Mouse (Mus musculus): ENCODE measurements around the gene Mapk11. TPM values are rescaled to one million over a fixed set of nuclear protein-coding genes. Genes with fewer than 3 reads are reported as not detected.
A peak's percentile ranks its signal among the peaks of the same experiment; 100 is the strongest.

The Mapk11 gene
- polyA plus RNA-seq, 1 experiment from 2014 or later = 7.4 TPM

DNA sequence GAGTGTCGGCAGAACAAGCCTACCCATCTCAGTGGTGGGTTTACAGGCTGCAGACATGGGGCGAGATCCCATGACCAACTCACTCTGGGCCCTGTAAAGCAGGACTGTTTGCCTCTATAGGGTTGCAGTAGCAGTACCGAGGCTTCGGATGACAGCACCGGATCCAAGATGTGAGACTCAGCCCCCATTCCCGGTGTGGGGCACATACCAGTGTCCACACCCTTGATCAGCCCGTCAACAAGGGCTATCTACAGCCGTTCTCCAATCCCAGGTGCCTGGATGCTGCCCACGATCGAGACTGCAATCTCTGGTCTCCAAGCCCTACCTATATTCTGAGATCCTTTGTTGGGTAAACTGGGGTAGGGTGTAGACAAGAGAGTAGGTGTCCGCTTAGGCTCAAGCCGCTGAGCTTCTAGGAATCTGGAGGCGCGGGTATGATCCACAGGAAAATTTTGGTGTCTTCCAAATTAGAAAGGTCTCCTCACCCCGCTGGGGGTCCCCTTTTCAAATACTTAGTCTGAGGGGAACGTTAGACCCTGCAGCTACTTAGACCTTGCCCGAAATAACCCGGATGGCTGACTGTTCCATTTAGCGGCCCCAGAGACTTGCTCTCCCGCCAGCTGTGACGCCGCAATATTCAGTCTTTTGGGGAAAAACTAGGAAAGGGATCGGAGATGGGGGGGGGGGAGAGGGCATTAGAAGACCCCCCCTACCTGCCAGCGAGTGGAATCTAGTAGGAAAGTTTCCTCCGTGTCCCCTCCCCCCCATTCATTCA, 745 bp downstream of the Mapk11 start:
- H3K27ac ChIP-seq (ENCODE audit: low read depth) = no peak overlapping the region
- WGBS = 9% methylated on average over 25 of the region's 25 CpGs

DNA sequence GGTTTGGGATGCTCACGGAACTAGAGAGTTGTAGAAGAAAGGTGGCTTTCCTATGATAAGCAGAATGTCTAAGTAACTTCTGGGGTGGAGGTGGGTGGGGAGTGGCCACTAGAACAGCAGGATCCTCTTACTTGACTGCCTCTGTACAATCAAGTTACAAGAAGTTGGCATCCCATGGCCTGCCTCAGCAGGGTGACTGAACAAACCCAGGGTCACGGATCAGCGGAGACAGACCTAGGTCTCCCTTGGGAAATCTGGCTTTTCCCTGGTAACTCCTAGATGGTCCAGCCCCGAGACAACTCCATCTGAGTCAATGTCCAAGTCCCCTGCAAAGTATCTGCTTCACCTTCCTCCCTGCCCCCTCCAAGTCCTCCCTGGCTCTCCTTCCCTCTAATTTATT, 1.5 kb downstream of the Mapk11 start:
- Histone ChIP-seq H3K4me2 (ENCODE audit: low read length) (no peak overlapping the region), H3K9ac (ENCODE audit: low read length) (no peak overlapping the region), H3K4me3 (ENCODE audit: low read depth, low read length) (no peak overlapping the region), H3K27me3 (replicated peaks; ENCODE audit: control insufficient read depth, insufficient read depth, low read length) (peaks cover 50% of the 10 kb centered on the region), H3K4me1 (replicated peaks; ENCODE audit: control insufficient read depth, insufficient read depth, low read length) (peaks cover 11% of the 10 kb centered on the region), H3K27ac (ENCODE audit: low read depth) (no peak overlapping the region), H3K36me3 (ENCODE audit: control insufficient read depth, insufficient read depth, low read length) (no peaks in the 10 kb centered on the region), H3K9me3 (ENCODE audit: control insufficient read depth, low read length) (no peaks in the 10 kb centered on the region)
- 56% methylated on average over 4 of the region's 4 CpGs for WGBS
- ATAC-seq (replicated peaks; ENCODE audit: low FRiP score, low TSS enrichment, low read depth) (no peak), DNase-seq (ENCODE audit: low spot score) (no peak)

More for the DNA sequence above, 745 bp downstream of the Mapk11 start:
- Histone ChIP-seq H3K9ac (ENCODE audit: low read length) (peak overlapping the region; percentile 51), H3K9me3 (ENCODE audit: control insufficient read depth, low read length) (no peaks in the 10 kb centered on the region), H3K4me2 (ENCODE audit: low read length) (peak overlapping the region; percentile 97), H3K4me1 (replicated peaks; ENCODE audit: control insufficient read depth, insufficient read depth, low read length) (peaks cover 11% of the 10 kb centered on the region), H3K36me3 (ENCODE audit: control insufficient read depth, insufficient read depth, low read length) (peaks cover 4% of the 10 kb centered on the region), H3K27me3 (replicated peaks; ENCODE audit: control insufficient read depth, insufficient read depth, low read length) (peaks cover 44% of the 10 kb centered on the region), H3K4me3 (ENCODE audit: low read depth, low read length) (peak overlapping the region; percentile 69)
- DNase-seq (ENCODE audit: low spot score) = peak; percentile 67
- no peak for ATAC-seq (replicated peaks; ENCODE audit: low FRiP score, low TSS enrichment, low read depth)

DNA sequence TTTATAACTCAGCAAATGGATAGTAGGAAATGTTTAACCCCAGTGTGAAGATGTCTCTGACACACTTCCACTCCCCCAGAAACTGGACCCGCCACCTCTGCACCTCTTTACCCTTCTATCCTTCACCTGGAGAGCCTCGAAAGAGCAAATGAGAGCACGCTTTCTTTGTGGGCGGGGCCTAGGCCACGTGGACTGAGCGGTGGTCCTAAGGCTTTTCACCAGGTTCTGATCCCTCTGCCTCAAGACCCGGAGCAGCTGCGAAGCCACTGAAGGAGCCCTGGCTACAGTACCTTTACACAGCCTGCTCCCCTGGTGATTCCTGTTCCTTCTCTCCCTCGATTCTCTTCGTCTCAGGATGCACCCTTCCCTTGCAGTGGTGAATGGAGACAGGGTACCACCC, 2.0 kb downstream of the Mapk11 start:
- Histone ChIP-seq H3K9me3 (ENCODE audit: control insufficient read depth, low read length) (no peaks in the 10 kb centered on the region), H3K4me3 (ENCODE audit: low read depth, low read length) (no peak overlapping the region), H3K4me2 (ENCODE audit: low read length) (peak overlapping the region; percentile 47), H3K9ac (ENCODE audit: low read length) (no peak overlapping the region), H3K4me1 (replicated peaks; ENCODE audit: control insufficient read depth, insufficient read depth, low read length) (peaks cover 11% of the 10 kb centered on the region), H3K36me3 (ENCODE audit: control insufficient read depth, insufficient read depth, low read length) (no peaks in the 10 kb centered on the region), H3K27ac (ENCODE audit: low read depth) (no peak overlapping the region), H3K27me3 (replicated peaks; ENCODE audit: control insufficient read depth, insufficient read depth, low read length) (peaks cover 53% of the 10 kb centered on the region)
- DNase-seq (ENCODE audit: low spot score) = no peak
- ATAC-seq (replicated peaks; ENCODE audit: low FRiP score, low TSS enrichment, low read depth) = no peak
- WGBS = 25% methylated on average over 10 of the region's 10 CpGs

- DNase-seq (ENCODE audit: low spot score) (no peak), ATAC-seq (replicated peaks; ENCODE audit: low FRiP score, low TSS enrichment, low read depth) (no peak)
- H3K27ac ChIP-seq (ENCODE audit: low read depth) = no peak overlapping the region
- no peaks in the 10 kb centered on the region for H3K36me3 ChIP-seq (ENCODE audit: control insufficient read depth, insufficient read depth, low read length)
- H3K27me3 ChIP-seq (replicated peaks; ENCODE audit: control insufficient read depth, insufficient read depth, low read length) = peaks cover 53% of the 10 kb centered on the region
- H3K4me2 ChIP-seq (ENCODE audit: low read length) = peak overlapping the region; percentile 47
- H3K4me3 ChIP-seq (ENCODE audit: low read depth, low read length) = peak overlapping the region; percentile 25
- H3K9ac ChIP-seq (ENCODE audit: low read length) = no peak overlapping the region
- 10% methylated on average over 16 of the region's 16 CpGs for WGBS
- no peaks in the 10 kb centered on the region for H3K9me3 ChIP-seq (ENCODE audit: control insufficient read depth, low read length)
- peaks cover 11% of the 10 kb centered on the region for H3K4me1 ChIP-seq (replicated peaks; ENCODE audit: control insufficient read depth, insufficient read depth, low read length)
Measured at GRCm38 (mm10) chr15:89147024-89147423, 2.4 kb downstream of the Mapk11 start.

DNA sequence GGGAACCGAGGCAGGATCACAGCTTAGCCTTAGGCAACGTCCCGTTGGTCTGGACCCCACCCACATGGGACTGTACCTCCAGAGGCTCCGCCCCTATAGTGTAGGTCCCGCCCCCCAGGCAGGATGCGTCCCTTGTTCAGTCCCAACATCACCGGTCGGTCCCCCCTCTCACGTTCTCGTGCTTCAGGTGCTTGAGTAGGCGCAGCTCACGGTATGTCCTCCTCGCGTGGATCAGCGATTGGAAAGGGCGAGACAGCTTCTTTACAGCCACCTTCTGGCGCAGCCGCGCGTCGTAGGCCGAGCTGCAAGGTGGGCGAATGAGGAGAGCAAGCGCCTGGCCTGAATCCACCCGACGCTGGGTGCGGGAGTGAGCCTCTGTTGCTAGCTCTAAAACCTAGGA, 2.9 kb downstream of the Mapk11 start:
- 2% methylated on average over 27 of the region's 27 CpGs for WGBS
- peak; percentile 69 for DNase-seq (ENCODE audit: low spot score)
- Histone ChIP-seq H3K9ac (ENCODE audit: low read length) (no peak overlapping the region), H3K36me3 (ENCODE audit: control insufficient read depth, insufficient read depth, low read length) (no peaks in the 10 kb centered on the region), H3K4me1 (replicated peaks; ENCODE audit: control insufficient read depth, insufficient read depth, low read length) (peaks cover 11% of the 10 kb centered on the region), H3K4me3 (ENCODE audit: low read depth, low read length) (peak overlapping the region; percentile 25), H3K27me3 (replicated peaks; ENCODE audit: control insufficient read depth, insufficient read depth, low read length) (peaks cover 57% of the 10 kb centered on the region), H3K4me2 (ENCODE audit: low read length) (peak overlapping the region; percentile 47), H3K9me3 (ENCODE audit: control insufficient read depth, low read length) (no peaks in the 10 kb centered on the region), H3K27ac (ENCODE audit: low read depth) (no peak overlapping the region)
- peak; percentile 44; the same call in 1 of the 2 replicates for ATAC-seq (replicated peaks; ENCODE audit: low FRiP score, low TSS enrichment, low read depth)

DNA sequence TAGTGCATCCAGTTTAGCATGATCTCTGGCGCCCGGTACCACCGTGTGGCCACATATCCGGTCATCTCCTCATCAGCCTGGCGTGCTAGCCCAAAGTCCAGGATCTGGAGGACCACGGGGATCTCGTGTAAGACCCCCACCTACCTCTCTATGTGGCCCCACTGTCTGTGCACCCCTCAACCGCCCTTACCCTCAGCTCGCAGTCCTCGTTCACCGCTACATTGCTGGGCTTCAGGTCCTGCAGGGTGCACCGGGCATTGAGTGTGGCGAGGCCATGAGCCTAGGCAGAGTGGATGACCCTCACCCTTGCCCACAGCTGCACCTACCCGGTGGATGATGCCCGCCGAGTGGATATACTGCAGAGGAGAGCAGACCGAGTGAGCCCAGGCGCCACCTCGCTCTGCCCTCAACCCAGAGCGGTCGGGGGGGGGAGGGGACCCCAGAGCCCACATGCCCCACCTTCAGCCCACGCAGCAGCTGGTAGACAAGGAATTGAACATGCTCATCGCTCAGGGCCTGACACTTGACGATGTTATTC, 3.5 kb downstream of the Mapk11 start:
- no peak for DNase-seq (ENCODE audit: low spot score)
- Histone ChIP-seq H3K9ac (ENCODE audit: low read length) (no peak overlapping the region), H3K4me1 (replicated peaks; ENCODE audit: control insufficient read depth, insufficient read depth, low read length) (peaks cover 11% of the 10 kb centered on the region), H3K4me2 (ENCODE audit: low read length) (no peak overlapping the region), H3K27me3 (replicated peaks; ENCODE audit: control insufficient read depth, insufficient read depth, low read length) (peaks cover 63% of the 10 kb centered on the region), H3K4me3 (ENCODE audit: low read depth, low read length) (no peak overlapping the region), H3K36me3 (ENCODE audit: control insufficient read depth, insufficient read depth, low read length) (no peaks in the 10 kb centered on the region), H3K9me3 (ENCODE audit: control insufficient read depth, low read length) (no peaks in the 10 kb centered on the region), H3K27ac (ENCODE audit: low read depth) (no peak overlapping the region)
- ATAC-seq (replicated peaks; ENCODE audit: low FRiP score, low TSS enrichment, low read depth) = no peak
- WGBS = 70% methylated on average over 24 of the region's 24 CpGs

DNA sequence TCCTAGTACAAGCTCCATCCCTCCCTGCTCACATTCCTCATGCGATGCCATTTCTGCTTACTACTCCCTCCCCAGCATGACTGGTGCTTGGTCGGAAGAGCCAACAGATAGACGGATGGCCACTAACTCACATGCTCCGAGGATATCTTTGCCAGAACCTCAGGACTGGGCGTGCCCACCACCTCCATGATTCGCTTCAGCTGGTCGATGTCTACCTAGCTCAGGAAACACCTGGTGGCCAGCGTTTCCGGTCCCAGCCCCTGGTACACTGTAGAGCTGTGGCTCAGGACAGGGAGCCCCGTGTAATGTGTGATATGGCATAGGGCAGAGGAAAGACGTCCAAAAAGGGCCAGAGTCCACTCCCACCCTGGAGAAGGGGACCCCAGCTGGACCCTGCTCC, 4.5 kb downstream of the Mapk11 start:
- peaks cover 73% of the 10 kb centered on the region for H3K27me3 ChIP-seq (replicated peaks; ENCODE audit: control insufficient read depth, insufficient read depth, low read length)
- no peak for ATAC-seq (replicated peaks; ENCODE audit: low FRiP score, low TSS enrichment, low read depth)

DNA sequence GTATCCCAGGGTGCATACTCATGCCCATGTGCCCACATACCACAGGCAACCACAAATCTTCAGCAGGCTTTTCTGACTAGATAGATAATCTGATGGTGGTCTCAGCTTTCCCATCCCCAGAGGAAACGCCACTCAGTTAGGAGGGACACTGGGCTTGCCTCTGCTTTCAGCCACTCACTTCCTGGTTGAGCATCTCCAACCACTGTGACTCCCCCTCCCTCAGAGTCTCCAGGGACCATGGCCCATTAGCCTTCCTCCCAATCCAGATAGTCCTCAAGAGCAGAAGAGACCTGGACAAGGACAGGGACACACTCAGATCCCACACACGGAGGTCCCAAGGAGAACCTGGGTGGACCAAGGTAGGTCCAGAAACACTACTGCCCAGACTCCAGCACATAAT, 6.3 kb downstream of the Mapk11 start:
- DNase-seq (ENCODE audit: low spot score) (no peak), ATAC-seq (replicated peaks; ENCODE audit: low FRiP score, low TSS enrichment, low read depth) (no peak)
- no peak overlapping the region for H3K4me2 ChIP-seq (ENCODE audit: low read length)
- no peaks in the 10 kb centered on the region for H3K36me3 ChIP-seq (ENCODE audit: control insufficient read depth, insufficient read depth, low read length)
- 74% methylated on average over 2 of the region's 2 CpGs for WGBS
- H3K27ac ChIP-seq (ENCODE audit: low read depth) = no peak overlapping the region
- no peaks in the 10 kb centered on the region for H3K9me3 ChIP-seq (ENCODE audit: control insufficient read depth, low read length)
- H3K4me3 ChIP-seq (ENCODE audit: low read depth, low read length) = no peak overlapping the region
- H3K4me1 ChIP-seq (replicated peaks; ENCODE audit: control insufficient read depth, insufficient read depth, low read length) = peaks cover 15% of the 10 kb centered on the region
- peaks cover 79% of the 10 kb centered on the region for H3K27me3 ChIP-seq (replicated peaks; ENCODE audit: control insufficient read depth, insufficient read depth, low read length)
- no peak overlapping the region for H3K9ac ChIP-seq (ENCODE audit: low read length)

More for the DNA sequence above, 4.5 kb downstream of the Mapk11 start:
- DNase-seq (ENCODE audit: low spot score) = no peak
- Histone ChIP-seq H3K4me1 (replicated peaks; ENCODE audit: control insufficient read depth, insufficient read depth, low read length) (peaks cover 17% of the 10 kb centered on the region), H3K36me3 (ENCODE audit: control insufficient read depth, insufficient read depth, low read length) (no peaks in the 10 kb centered on the region), H3K4me3 (ENCODE audit: low read depth, low read length) (no peak overlapping the region), H3K9ac (ENCODE audit: low read length) (no peak overlapping the region), H3K9me3 (ENCODE audit: control insufficient read depth, low read length) (no peaks in the 10 kb centered on the region), H3K27ac (ENCODE audit: low read depth) (no peak overlapping the region), H3K4me2 (ENCODE audit: low read length) (no peak overlapping the region)
- WGBS = 82% methylated on average over 11 of the region's 11 CpGs

DNA sequence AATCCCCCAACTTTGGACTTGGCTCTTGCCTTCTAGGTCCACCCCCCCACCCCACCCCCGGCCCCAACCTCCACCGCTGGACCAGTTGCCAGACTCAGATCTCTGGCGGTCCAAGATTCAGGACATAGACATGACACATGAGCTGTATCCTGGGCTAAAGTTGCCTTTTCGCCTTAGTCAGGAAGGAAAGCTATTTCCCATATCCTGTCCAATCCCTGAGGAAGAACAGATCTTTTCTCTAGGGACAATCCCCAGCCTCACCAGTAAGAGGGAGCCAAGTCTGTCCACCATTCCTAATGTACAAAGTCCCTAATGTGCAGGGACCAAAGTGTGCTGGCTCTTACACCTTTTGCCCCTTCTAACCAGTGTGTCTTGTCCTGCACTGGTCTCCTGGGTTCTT, 7.5 kb downstream of the Mapk11 start:
- 42% methylated on average over 4 of the region's 4 CpGs for WGBS
- no peaks in the 10 kb centered on the region for H3K9me3 ChIP-seq (ENCODE audit: control insufficient read depth, low read length)
- H3K4me3 ChIP-seq (ENCODE audit: low read depth, low read length) = no peak overlapping the region
- peaks cover 66% of the 10 kb centered on the region for H3K27me3 ChIP-seq (replicated peaks; ENCODE audit: control insufficient read depth, insufficient read depth, low read length)
- no peaks in the 10 kb centered on the region for H3K36me3 ChIP-seq (ENCODE audit: control insufficient read depth, insufficient read depth, low read length)
- no peak overlapping the region for H3K4me2 ChIP-seq (ENCODE audit: low read length)
- H3K27ac ChIP-seq (ENCODE audit: low read depth) = no peak overlapping the region
- DNase-seq (ENCODE audit: low spot score) (no peak), ATAC-seq (replicated peaks; ENCODE audit: low FRiP score, low TSS enrichment, low read depth) (no peak)
- no peak overlapping the region for H3K9ac ChIP-seq (ENCODE audit: low read length)
- H3K4me1 ChIP-seq (replicated peaks; ENCODE audit: control insufficient read depth, insufficient read depth, low read length) = peaks cover 15% of the 10 kb centered on the region
